ENCODE assay signal across 8 mouse cellular contexts in genomic region chr19:5848032-5848825, GRCm38 (mm10). TPM values are rescaled to one million over a fixed set of nuclear protein-coding genes. Genes with fewer than 3 reads are reported as not detected.
DNase-seq lines count a peak whose midpoint lies in the region; ATAC-seq and TF ChIP-seq lines count a peak whose summit lies in the region.

No protein-coding gene starts in this region.

- ATAC-seq in cerebellum, adult (ENCODE audit: insufficient number of reproducible peaks, low FRiP score, low TSS enrichment), result no peak

- TF ChIP-seq CTCF in embryonic fibroblast, embryonic 13.5 days (IDR thresholded peaks at IDR 0.05; ENCODE audit: borderline replicate concordance, insufficient read depth, low read length), result no peak

- H3K4me1 ChIP-seq in embryonic fibroblast, embryonic 13.5 days (ENCODE audit: control insufficient read depth, insufficient read depth, low read length), result peaks cover 17% of the 10 kb centered on the region

- DNase-seq in cerebellum, adult 11 months, result peak; percentile 72
- peak; percentile 88 for DNase-seq in adrenal gland, adult 8-10 months
- DNase-seq in heart, postnatal 10 days, result peak; percentile 83 to 87
- peak; percentile 64 to 75 for DNase-seq in kidney, postnatal 4 days
- DNase-seq in spleen, postnatal 4 days (ENCODE audit: low spot score in 2 of 2), result peak; percentile 86 to 88

- peaks cover 63% of the 10 kb centered on the region for H3K79me2 ChIP-seq in macrophage (ENCODE audit: inconsistent target)

- peak; percentile 24; the same call in 1 of the 2 replicates for TF ChIP-seq POLR2A in embryonic fibroblast, embryonic 13.5 days (IDR thresholded peaks at IDR 0.05; ENCODE audit: low read depth, low read length)

- peaks cover 9% of the 10 kb centered on the region; the same call in 1 of the 2 replicates for H3K36me3 ChIP-seq in macrophage (ENCODE audit: inconsistent target)

- H3K27ac ChIP-seq in embryonic fibroblast, embryonic 13.5 days (ENCODE audit: insufficient read depth, low read length), result peak overlapping the region; percentile 100
- H3K27ac ChIP-seq in macrophage, result peak overlapping the region; percentile 100

- H3K4me3 ChIP-seq in embryonic fibroblast, embryonic 13.5 days (ENCODE audit: insufficient read depth, low read length), result peak overlapping the region; percentile 12
- H3K4me3 ChIP-seq in macrophage (ENCODE audit: inconsistent target), result peak overlapping the region; percentile 49

- 5% methylated on average over 7 of the region's 14 CpGs for WGBS in macrophage (ENCODE audit: missing documents)

- intact Hi-C loops in heart, postnatal 10 days (cut with DNase I), result loop anchor here (2.0 kb wide), 1 partner anchor 29 kb away; no protein-coding TSS in a partner anchor

RNA-seq across cellular contexts. Expression of gene Frmd8, which starts 26.8 kb away (rescaled TPM):
- total RNA-seq in adrenal gland, adult 8-10 months (2022), result 10 to 100 TPM; 47.6 to 55.2 (median 53.4) TPM
- polyA plus RNA-seq in embryonic fibroblast, embryonic 13.5 days (2011; ENCODE audit: insufficient read length, low read depth, missing spikeins), result 24.9 and 35.7 TPM in 2 replicates
- total RNA-seq in heart, postnatal 10 days (2021), result 10 to 100 TPM; 19.0 to 20.5 TPM
- total RNA-seq in macrophage (2018; cell fraction: chromatin; rRNA removed), result 10 to 100 TPM in 20 of 26 experiments, 1 to 10 TPM in 6; 4.2 to 72.2 (median 26.5) TPM
- 10 to 100 TPM; 14.6 to 30.6 (median 23.5) TPM for total RNA-seq in macrophage (2018; cell fraction: cytosol; rRNA removed)
- total RNA-seq in macrophage (2018; cell fraction: nucleus; rRNA removed), result 10 to 100 TPM in 25 of 26 experiments, 1 to 10 TPM in 1; 8.8 to 44.5 (median 22.9) TPM
- 8.1 to 26.2 TPM (median 19.8 TPM) in 3 replicates for polyA plus RNA-seq in macrophage (2018)

RNA-seq across cellular contexts. Expression of gene Slc25a45, which starts 29.4 kb away (rescaled TPM):
- 10 to 100 TPM; 12.8 to 21.7 (median 17.5) TPM for total RNA-seq in adrenal gland, adult 8-10 months (2022)
- polyA plus RNA-seq in embryonic fibroblast, embryonic 13.5 days (2011; ENCODE audit: insufficient read length, low read depth, missing spikeins), result 1.3 and 3.5 TPM in 2 replicates
- 1 to 10 TPM; 4.6 to 5.9 TPM for total RNA-seq in heart, postnatal 10 days (2021)
- 100 to 1,000 TPM in 13 of 26 experiments, 10 to 100 TPM in 11, 1 to 10 TPM in 2; 8.2 to 252 (median 93.8) TPM for total RNA-seq in macrophage (2018; cell fraction: chromatin; rRNA removed)
- total RNA-seq in macrophage (2018; cell fraction: cytosol; rRNA removed), result 10 to 100 TPM; 23.1 to 86.6 (median 55.7) TPM
- 100 to 1,000 TPM in 15 of 26 experiments, 10 to 100 TPM in 11; 18.0 to 263 (median 107) TPM for total RNA-seq in macrophage (2018; cell fraction: nucleus; rRNA removed)
- polyA plus RNA-seq in macrophage (2018), result 44.6 to 74.8 TPM (median 53.2 TPM) in 3 replicates

RNA-seq across cellular contexts. Expression of gene Tigd3, which starts 45.7 kb away (rescaled TPM):
- 1 to 10 TPM in 3 of 4 experiments, under 1 TPM in 1; 0.93 to 3.5 (median 1.6) TPM for total RNA-seq in adrenal gland, adult 8-10 months (2022)
- 0.60 and 1.5 TPM in 2 replicates for polyA plus RNA-seq in embryonic fibroblast, embryonic 13.5 days (2011; ENCODE audit: insufficient read length, low read depth, missing spikeins)
- total RNA-seq in heart, postnatal 10 days (2021), result 1 to 10 TPM; 1.1 to 1.2 TPM
- 1 to 10 TPM; 1.4 to 4.4 (median 2.5) TPM for total RNA-seq in macrophage (2018; cell fraction: chromatin; rRNA removed)
- total RNA-seq in macrophage (2018; cell fraction: cytosol; rRNA removed), result under 1 TPM in 24 of 26 experiments, not detected in 2; 0.07 to 0.34 (median 0.16) TPM
- total RNA-seq in macrophage (2018; cell fraction: nucleus; rRNA removed), result 1 to 10 TPM in 25 of 26 experiments, under 1 TPM in 1; 0.81 to 6.3 (median 2.3) TPM
- polyA plus RNA-seq in macrophage (2018), result 0.16 to 0.59 TPM (median 0.16 TPM) in 3 replicates
